Mouse (Mus musculus): Measurements from ENCODE around the gene Aasdh. TPM values are rescaled to one million over a fixed set of nuclear protein-coding genes. Genes with fewer than 3 reads are reported as not detected.
"Not testable (repeated sequence)": the region's sequence is repeated elsewhere in the genome, so short reads cannot be mapped to it uniquely, and the experiment has no call there.

Aasdh gene
- polyA plus RNA-seq, 1 experiment, result 9.8 TPM

GRCm38 (mm10) chr5:76941975-76942374 lies 36.7 kb upstream of the Aasdh start:
- Histone ChIP-seq H3K36me3 (ENCODE audit: control insufficient read depth, insufficient read depth, low read length) (no peaks in the 10 kb centered on the region), H3K4me1 (ENCODE audit: control insufficient read depth, insufficient read depth, insufficient read length) (no peaks in the 10 kb centered on the region), H3K4me3 (ENCODE audit: extremely low read depth, insufficient read depth, insufficient read length) (no peak overlapping the region), H3K27ac (ENCODE audit: insufficient read depth, low read length) (no peak overlapping the region), H3K27me3 (ENCODE audit: control insufficient read depth, insufficient read depth, low read length) (no peaks in the 10 kb centered on the region)
- DNase-seq (ENCODE audit: low read depth in 1 of 2, low spot score in 2 of 2), result no peak
- TF ChIP-seq CTCF (IDR thresholded peaks at IDR 0.05; ENCODE audit: extremely low read depth, insufficient read depth, insufficient read length, insufficient replicate concordance) (no peak), POLR2A (IDR thresholded peaks at IDR 0.05; ENCODE audit: low read depth, low read length) (no peak)
- WGBS, result 90% methylated on average over 4 of the region's 4 CpGs

GRCm38 (mm10) chr5:76939717-76940116 lies 34.4 kb upstream of the Aasdh start:
- H3K27ac ChIP-seq (ENCODE audit: insufficient read depth, low read length), result no peak overlapping the region
- WGBS, result 94% methylated on average over 8 of the region's 8 CpGs

GRCm38 (mm10) chr5:76929180-76929877 lies 24.0 kb upstream of the Aasdh start:
- no peaks in the 10 kb centered on the region for H3K4me1 ChIP-seq (ENCODE audit: control insufficient read depth, insufficient read depth, insufficient read length)
- peak overlapping the region; percentile 2; the same call in 1 of the 2 replicates for H3K27ac ChIP-seq (ENCODE audit: insufficient read depth, low read length)
- peaks cover 13% of the 10 kb centered on the region for H3K36me3 ChIP-seq (ENCODE audit: control insufficient read depth, insufficient read depth, low read length)
- H3K27me3 ChIP-seq (ENCODE audit: control insufficient read depth, insufficient read depth, low read length), result no peaks in the 10 kb centered on the region
- DNase-seq (ENCODE audit: low read depth in 1 of 2, low spot score in 2 of 2), result no peak
- no peak overlapping the region for H3K4me3 ChIP-seq (ENCODE audit: extremely low read depth, insufficient read depth, insufficient read length)
- 77% methylated on average over 7 of the region's 7 CpGs for WGBS
- TF ChIP-seq CTCF (IDR thresholded peaks at IDR 0.05; ENCODE audit: extremely low read depth, insufficient read depth, insufficient read length, insufficient replicate concordance) (no peak), POLR2A (IDR thresholded peaks at IDR 0.05; ENCODE audit: low read depth, low read length) (no peak)

More at GRCm38 (mm10) chr5:76939717-76940116, 34.4 kb upstream of the Aasdh start:
- H3K4me3 ChIP-seq (ENCODE audit: extremely low read depth, insufficient read depth, insufficient read length), result no peak overlapping the region
- TF ChIP-seq POLR2A (IDR thresholded peaks at IDR 0.05; ENCODE audit: low read depth, low read length), result no peak
- TF ChIP-seq CTCF (IDR thresholded peaks at IDR 0.05; ENCODE audit: extremely low read depth, insufficient read depth, insufficient read length, insufficient replicate concordance), result no peak
- no peak for DNase-seq (ENCODE audit: low read depth in 1 of 2, low spot score in 2 of 2)
- H3K36me3 ChIP-seq (ENCODE audit: control insufficient read depth, insufficient read depth, low read length), result no peaks in the 10 kb centered on the region
- H3K4me1 ChIP-seq (ENCODE audit: control insufficient read depth, insufficient read depth, insufficient read length), result no peaks in the 10 kb centered on the region
- H3K27me3 ChIP-seq (ENCODE audit: control insufficient read depth, insufficient read depth, low read length), result no peaks in the 10 kb centered on the region

- no peak for DNase-seq (ENCODE audit: low read depth in 1 of 2, low spot score in 2 of 2)
- 91% methylated on average over 16 of the region's 16 CpGs for WGBS
- H3K36me3 ChIP-seq (ENCODE audit: control insufficient read depth, insufficient read depth, low read length), result peaks cover 13% of the 10 kb centered on the region
- peak overlapping the region; percentile 23; the same call in 1 of the 2 replicates for H3K4me3 ChIP-seq (ENCODE audit: extremely low read depth, insufficient read depth, insufficient read length)
- peak overlapping the region; percentile 67 for H3K27ac ChIP-seq (ENCODE audit: insufficient read depth, low read length)
- TF ChIP-seq POLR2A (IDR thresholded peaks at IDR 0.05; ENCODE audit: low read depth, low read length), result no peak
- TF ChIP-seq CTCF (IDR thresholded peaks at IDR 0.05; ENCODE audit: extremely low read depth, insufficient read depth, insufficient read length, insufficient replicate concordance), result no peak
- no peaks in the 10 kb centered on the region for H3K27me3 ChIP-seq (ENCODE audit: control insufficient read depth, insufficient read depth, low read length)
- no peaks in the 10 kb centered on the region for H3K4me1 ChIP-seq (ENCODE audit: control insufficient read depth, insufficient read depth, insufficient read length)
Measured at GRCm38 (mm10) chr5:76928124-76928832, 23.0 kb upstream of the Aasdh start.

- DNase-seq (ENCODE audit: low read depth in 1 of 2, low spot score in 2 of 2), result no peak
- Histone ChIP-seq H3K27ac (ENCODE audit: insufficient read depth, low read length) (no peak overlapping the region), H3K4me1 (ENCODE audit: control insufficient read depth, insufficient read depth, insufficient read length) (no peaks in the 10 kb centered on the region), H3K4me3 (ENCODE audit: extremely low read depth, insufficient read depth, insufficient read length) (no peak overlapping the region), H3K36me3 (ENCODE audit: control insufficient read depth, insufficient read depth, low read length) (peaks cover 16% of the 10 kb centered on the region), H3K27me3 (ENCODE audit: control insufficient read depth, insufficient read depth, low read length) (no peaks in the 10 kb centered on the region)
- TF ChIP-seq POLR2A (IDR thresholded peaks at IDR 0.05; ENCODE audit: low read depth, low read length), result no peak
- no peak for TF ChIP-seq CTCF (IDR thresholded peaks at IDR 0.05; ENCODE audit: extremely low read depth, insufficient read depth, insufficient read length, insufficient replicate concordance)
- 91% methylated on average over 1 of the region's 1 CpGs for WGBS
Measured at GRCm38 (mm10) chr5:76924296-76924695, 19.0 kb upstream of the Aasdh start.

GRCm38 (mm10) chr5:76923428-76923827 lies 18.1 kb upstream of the Aasdh start:
- no peak for DNase-seq (ENCODE audit: low read depth in 1 of 2, low spot score in 2 of 2)
- peaks cover 19% of the 10 kb centered on the region for H3K36me3 ChIP-seq (ENCODE audit: control insufficient read depth, insufficient read depth, low read length)

GRCm38 (mm10) chr5:76922833-76923232 lies 17.5 kb upstream of the Aasdh start:
- no peak overlapping the region for H3K4me3 ChIP-seq (ENCODE audit: extremely low read depth, insufficient read depth, insufficient read length)
- no peaks in the 10 kb centered on the region for H3K4me1 ChIP-seq (ENCODE audit: control insufficient read depth, insufficient read depth, insufficient read length)
- 92% methylated on average over 4 of the region's 4 CpGs for WGBS
- H3K27me3 ChIP-seq (ENCODE audit: control insufficient read depth, insufficient read depth, low read length), result no peaks in the 10 kb centered on the region
- no peak for TF ChIP-seq CTCF (IDR thresholded peaks at IDR 0.05; ENCODE audit: extremely low read depth, insufficient read depth, insufficient read length, insufficient replicate concordance)
- DNase-seq (ENCODE audit: low read depth in 1 of 2, low spot score in 2 of 2), result no peak
- H3K27ac ChIP-seq (ENCODE audit: insufficient read depth, low read length), result no peak overlapping the region
- peaks cover 22% of the 10 kb centered on the region for H3K36me3 ChIP-seq (ENCODE audit: control insufficient read depth, insufficient read depth, low read length)

More at GRCm38 (mm10) chr5:76923428-76923827, 18.1 kb upstream of the Aasdh start:
- no peak overlapping the region for H3K27ac ChIP-seq (ENCODE audit: insufficient read depth, low read length)
- no peaks in the 10 kb centered on the region for H3K27me3 ChIP-seq (ENCODE audit: control insufficient read depth, insufficient read depth, low read length)
- H3K4me1 ChIP-seq (ENCODE audit: control insufficient read depth, insufficient read depth, insufficient read length), result no peaks in the 10 kb centered on the region
- WGBS, result 92% methylated on average over 13 of the region's 13 CpGs
- no peak for TF ChIP-seq CTCF (IDR thresholded peaks at IDR 0.05; ENCODE audit: extremely low read depth, insufficient read depth, insufficient read length, insufficient replicate concordance)
- H3K4me3 ChIP-seq (ENCODE audit: extremely low read depth, insufficient read depth, insufficient read length), result no peak overlapping the region

GRCm38 (mm10) chr5:76912522-76912921 lies 7.2 kb upstream of the Aasdh start:
- not testable (repeated sequence) for H3K4me1 ChIP-seq (ENCODE audit: control insufficient read depth, insufficient read depth, insufficient read length); H3K4me3 ChIP-seq (ENCODE audit: extremely low read depth, insufficient read depth, insufficient read length); H3K27me3 ChIP-seq (ENCODE audit: control insufficient read depth, insufficient read depth, low read length); H3K27ac ChIP-seq (ENCODE audit: insufficient read depth, low read length); DNase-seq (ENCODE audit: low read depth in 1 of 2, low spot score in 2 of 2); H3K36me3 ChIP-seq (ENCODE audit: control insufficient read depth, insufficient read depth, low read length)
- WGBS, result 95% methylated on average over 5 of the region's 5 CpGs
